Mouse (Mus musculus) 3T3-L1 (cell line): ENCODE measurements around the gene Frk.
"Not testable (repeated sequence)": the region's sequence is repeated elsewhere in the genome, so short reads cannot be mapped to it uniquely, and the experiment has no call there.

Experiments used
- DNase-seq: peaks from one replicate; pipeline ENCODE4 v3.0.0-alpha.2; 2015; ENCODE audit warnings: low read depth, low spot score

Frk gene

GRCm38 (mm10) chr10:34615474-34615873 lies 132.3 kb downstream of the Frk start:
- DNase-seq, result peak; percentile 24

DNA sequence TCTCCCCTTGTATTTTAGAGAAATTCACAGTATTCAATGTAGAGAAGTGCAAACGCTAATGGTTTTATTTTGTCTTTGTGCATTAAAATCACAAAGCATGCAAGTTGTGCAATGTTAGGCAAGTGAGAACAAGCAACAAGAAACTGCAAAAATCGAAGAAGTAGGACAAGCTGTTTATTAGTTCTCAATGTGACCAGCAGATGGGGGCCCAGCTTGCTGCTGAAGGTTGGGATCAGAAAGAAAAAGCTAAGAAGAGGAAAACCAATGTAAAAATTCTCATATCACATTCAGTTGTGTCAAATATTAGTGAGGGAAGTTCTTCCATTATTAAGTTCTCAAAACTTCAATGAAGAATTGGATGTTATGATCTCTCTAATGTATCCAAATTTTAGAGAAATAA lies 134.0 kb downstream of the Frk start:
- peak; percentile 74 for DNase-seq

GRCm38 (mm10) chr10:34618490-34618889 lies 135.3 kb downstream of the Frk start:
- DNase-seq, result peak; percentile 93

DNA sequence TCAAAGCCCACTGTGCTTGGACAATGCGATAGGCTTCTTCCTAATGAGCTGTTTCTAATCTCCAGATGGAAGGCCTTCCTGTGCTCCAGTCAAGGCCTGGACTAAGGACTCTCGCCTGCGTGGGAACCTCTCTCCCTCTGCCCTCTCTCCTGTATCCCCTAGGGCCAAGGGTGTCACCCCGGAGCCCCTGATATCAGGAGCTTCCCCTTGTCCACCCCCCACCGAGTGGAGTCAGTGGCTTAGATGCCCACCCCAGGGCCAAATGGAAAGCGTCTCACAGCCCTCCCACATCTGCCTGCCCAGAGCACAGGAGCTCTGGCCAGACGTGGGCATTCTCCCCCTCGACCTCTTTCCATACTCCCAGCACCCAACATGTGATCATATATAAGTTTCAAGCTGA lies 137.3 kb downstream of the Frk start:
- not testable (repeated sequence) for DNase-seq

- peak; percentile 19 for DNase-seq
Observed at GRCm38 (mm10) chr10:34638245-34638644, 155.0 kb downstream of the Frk start.
